ENCODE assay signal across 22 mouse cellular contexts in the genomic region with DNA sequence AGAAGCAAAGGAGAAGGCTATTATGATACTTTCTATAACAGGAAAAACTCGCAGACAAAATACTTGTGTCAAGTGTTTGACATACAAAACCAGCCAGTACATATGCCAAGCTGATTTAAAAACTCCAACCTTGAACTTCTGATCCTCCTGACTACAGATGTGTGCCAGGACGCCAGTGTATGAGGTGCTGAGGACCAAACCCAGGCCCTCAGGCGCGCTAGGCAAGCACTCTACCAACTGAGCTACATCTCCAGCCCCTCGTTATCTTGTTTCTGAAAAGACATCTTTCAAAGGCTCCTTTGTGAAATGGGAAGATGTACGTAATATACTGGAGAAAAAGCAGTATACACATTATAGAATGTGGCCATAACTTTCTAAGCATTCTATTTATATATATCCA. TPM values are rescaled to one million over a fixed set of nuclear protein-coding genes. Genes with fewer than 3 reads are reported as not detected.
A peak's percentile ranks its signal among the peaks of the same experiment; 100 is the strongest.
DNase-seq lines count a peak whose midpoint lies in the region; ATAC-seq lines count a peak whose summit lies in the region.
"Had no signal": no experiment of that assay in that cellular context is flagged by ENCODE, and none has a peak within 500 bp of the region (broad histone marks: within the 10 kb centered on the region; RNA-seq: fewer than 3 reads in every experiment).

No protein-coding gene starts in this region.

- no peaks in the 10 kb centered on the region for H3K36me3 ChIP-seq in embryonic facial prominence, embryonic 12.5 days
- no peaks in the 10 kb centered on the region for H3K36me3 ChIP-seq in embryonic facial prominence, embryonic 10.5 days (replicated peaks)
- H3K36me3 ChIP-seq in lung, embryonic 16.5 days (ENCODE audit: control insufficient read depth, insufficient read depth, low read length): no peaks in the 10 kb centered on the region
- H3K36me3 ChIP-seq in embryonic facial prominence, embryonic 13.5 days: no peaks in the 10 kb centered on the region
- H3K36me3 ChIP-seq in limb, embryonic 10.5 days: no peaks in the 10 kb centered on the region
- H3K36me3 ChIP-seq: forebrain, embryonic 12.5 days; forebrain, embryonic 15.5 days; heart, embryonic 12.5 days; heart, embryonic 15.5 days; hindbrain, embryonic 10.5 days; hindbrain, embryonic 13.5 days had no signal

- peaks cover 6% of the 10 kb centered on the region; the same call in 1 of the 2 replicates for H3K4me1 ChIP-seq in embryonic facial prominence, embryonic 12.5 days
- peaks cover 25% of the 10 kb centered on the region for H3K4me1 ChIP-seq in embryonic facial prominence, embryonic 10.5 days
- peaks cover 9% of the 10 kb centered on the region for H3K4me1 ChIP-seq in lung, embryonic 16.5 days (replicated peaks; ENCODE audit: control insufficient read depth, insufficient read depth, low read length)
- peaks cover 46% of the 10 kb centered on the region for H3K4me1 ChIP-seq in embryonic facial prominence, embryonic 13.5 days
- H3K4me1 ChIP-seq in limb, embryonic 10.5 days: peaks cover 36% of the 10 kb centered on the region

- no peak for ATAC-seq in embryonic facial prominence, embryonic 12.5 days (ENCODE audit: insufficient number of reproducible peaks, insufficient read depth, low FRiP score, low TSS enrichment)
- peak; percentile 61; the same call in 1 of the 2 replicates for ATAC-seq in lung, embryonic 16.5 days (ENCODE audit: low read depth)
- ATAC-seq in embryonic facial prominence, embryonic 13.5 days (ENCODE audit: insufficient number of reproducible peaks, insufficient read depth, low FRiP score, low TSS enrichment, low read depth): no peak
- no peak for ATAC-seq in erythroblast, adult 5-6 weeks (replicated peaks; ENCODE audit: low FRiP score, poor library complexity, severe bottlenecking)
- ATAC-seq: activated CD4-positive, CD25-positive, alpha-beta regulatory T cell, adult 4 months; forebrain, embryonic 15.5 days; hindbrain, embryonic 16.5 days had no signal

- WGBS in embryonic facial prominence, embryonic 12.5 days: 87% methylated on average over 6 of the region's 6 CpGs
- 91% methylated on average over 6 of the region's 6 CpGs for WGBS in embryonic facial prominence, embryonic 10.5 days
- 47% methylated on average over 6 of the region's 6 CpGs for WGBS in lung, embryonic 16.5 days
- WGBS in embryonic facial prominence, embryonic 13.5 days: 69% methylated on average over 6 of the region's 6 CpGs
- WGBS in limb, embryonic 10.5 days: 89% methylated on average over 6 of the region's 6 CpGs

- no peak for DNase-seq in embryonic facial prominence, embryonic 10.5 days (ENCODE audit: low spot score)
- no peak for DNase-seq in lung, postnatal 14 days
- no peak for DNase-seq in limb, embryonic 10.5 days (ENCODE audit: low spot score)
- DNase-seq: adrenal gland, adult 8-10 months; adrenal gland, postnatal 25 days; cerebellum, adult 11-12 months; cerebellum, adult 8-10 months; cerebellum, postnatal 10 days; cerebellum, postnatal 36 days had no signal

- no peak overlapping the region for H3K4me2 ChIP-seq in embryonic facial prominence, embryonic 12.5 days (replicated peaks)
- H3K4me2 ChIP-seq in lung, embryonic 16.5 days (ENCODE audit: low read depth, low read length): no peak overlapping the region
- no peak overlapping the region for H3K4me2 ChIP-seq in embryonic facial prominence, embryonic 13.5 days
- H3K4me2 ChIP-seq: forebrain, embryonic 12.5 days; forebrain, embryonic 15.5 days; heart, embryonic 12.5 days; hindbrain, embryonic 13.5 days had no signal

- H3K4me3 ChIP-seq in embryonic facial prominence, embryonic 12.5 days: no peak overlapping the region
- H3K4me3 ChIP-seq in embryonic facial prominence, embryonic 10.5 days: no peak overlapping the region
- H3K4me3 ChIP-seq in lung, embryonic 16.5 days (ENCODE audit: low read length): no peak overlapping the region
- H3K4me3 ChIP-seq in embryonic facial prominence, embryonic 13.5 days: no peak overlapping the region
- H3K4me3 ChIP-seq in limb, embryonic 10.5 days: no peak overlapping the region
- H3K4me3 ChIP-seq: erythroblast, embryonic 14.5 days; forebrain, embryonic 12.5 days; forebrain, embryonic 15.5 days; heart, embryonic 12.5 days; heart, embryonic 15.5 days; hindbrain, embryonic 10.5 days; hindbrain, embryonic 13.5 days had no signal

- H3K27ac ChIP-seq in embryonic facial prominence, embryonic 12.5 days: peak overlapping the region; percentile 41; the same call in 1 of the 2 replicates
- H3K27ac ChIP-seq in embryonic facial prominence, embryonic 10.5 days (replicated peaks): no peak overlapping the region
- no peak overlapping the region for H3K27ac ChIP-seq in lung, embryonic 16.5 days (ENCODE audit: low read length)
- H3K27ac ChIP-seq in embryonic facial prominence, embryonic 13.5 days: peak overlapping the region; percentile 55; the same call in 1 of the 2 replicates
- H3K27ac ChIP-seq in limb, embryonic 10.5 days: peak overlapping the region; percentile 84; the same call in 1 of the 2 replicates
- H3K27ac ChIP-seq: forebrain, embryonic 12.5 days; forebrain, embryonic 15.5 days; heart, embryonic 15.5 days; hindbrain, embryonic 13.5 days had no signal

- H3K27me3 ChIP-seq in embryonic facial prominence, embryonic 12.5 days: no peaks in the 10 kb centered on the region
- no peaks in the 10 kb centered on the region for H3K27me3 ChIP-seq in embryonic facial prominence, embryonic 10.5 days (replicated peaks; ENCODE audit: low read depth, poor library complexity, severe bottlenecking)
- H3K27me3 ChIP-seq in lung, embryonic 16.5 days (ENCODE audit: control insufficient read depth, insufficient read depth, low read depth, low read length): no peaks in the 10 kb centered on the region
- no peaks in the 10 kb centered on the region for H3K27me3 ChIP-seq in embryonic facial prominence, embryonic 13.5 days
- no peaks in the 10 kb centered on the region for H3K27me3 ChIP-seq in limb, embryonic 10.5 days (ENCODE audit: low read depth, poor library complexity, severe bottlenecking)
- H3K27me3 ChIP-seq: forebrain, embryonic 12.5 days; forebrain, embryonic 15.5 days; heart, embryonic 12.5 days; heart, embryonic 15.5 days; hindbrain, embryonic 13.5 days had no signal

- H3K9me3 ChIP-seq in embryonic facial prominence, embryonic 12.5 days: peaks cover 5% of the 10 kb centered on the region; the same call in 1 of the 2 replicates
- H3K9me3 ChIP-seq in embryonic facial prominence, embryonic 10.5 days: no peaks in the 10 kb centered on the region
- peaks cover 1% of the 10 kb centered on the region; the same call in 1 of the 2 replicates for H3K9me3 ChIP-seq in lung, embryonic 16.5 days (ENCODE audit: control insufficient read depth, low read length)
- no peaks in the 10 kb centered on the region for H3K9me3 ChIP-seq in embryonic facial prominence, embryonic 13.5 days
- H3K9me3 ChIP-seq in limb, embryonic 10.5 days (replicated peaks): no peaks in the 10 kb centered on the region
- H3K9me3 ChIP-seq: forebrain, embryonic 12.5 days; forebrain, embryonic 15.5 days; heart, embryonic 15.5 days; hindbrain, embryonic 13.5 days had no signal

- H3K9ac ChIP-seq in embryonic facial prominence, embryonic 12.5 days: no peak overlapping the region
- no peak overlapping the region for H3K9ac ChIP-seq in lung, embryonic 16.5 days (ENCODE audit: low read length)
- no peak overlapping the region for H3K9ac ChIP-seq in embryonic facial prominence, embryonic 13.5 days
- H3K9ac ChIP-seq: forebrain, embryonic 12.5 days; forebrain, embryonic 15.5 days; heart, embryonic 12.5 days; heart, embryonic 15.5 days; hindbrain, embryonic 13.5 days had no signal

RNA-seq across cellular contexts. Expression of a gene that starts 59.7 kb away (rescaled TPM):
- polyA plus RNA-seq in embryonic facial prominence, embryonic 12.5 days (2016; fragmentation: Nextera tagmentation; extraction: Ambion mirVana): 13.7 and 15.8 TPM in 2 replicates
- polyA plus RNA-seq in embryonic facial prominence, embryonic 10.5 days (2016; fragmentation: Nextera tagmentation; extraction: Ambion mirVana): 2.6 and 3.6 TPM in 2 replicates
- polyA plus RNA-seq in lung, embryonic 16.5 days (2015; fragmentation: Nextera tagmentation; extraction: Ambion mirVana): 33.2 and 43.2 TPM in 2 replicates
- 17.9 and 21.8 TPM in 2 replicates for polyA plus RNA-seq in embryonic facial prominence, embryonic 13.5 days (2015; fragmentation: Nextera tagmentation; extraction: Ambion mirVana)
- polyA plus RNA-seq in limb, embryonic 10.5 days (2016; fragmentation: Nextera tagmentation; extraction: Ambion mirVana): 5.7 and 16.0 TPM in 2 replicates
- not detected in 2 replicates for total RNA-seq in erythroblast, adult 5-6 weeks (2015; ENCODE audit: low replicate concordance)
- 0.14 and 0.17 TPM in 2 replicates for total RNA-seq in erythroblast, adult 5-6 weeks (2017; ENCODE audit: low replicate concordance)

Comparison
In these comparisons a context has a peak if more than half of its experiments do, and no peak if none do; other contexts are left out.
1. H3K27ac ChIP-seq: peak in embryonic facial prominence, embryonic 12.5 days (single experiment), embryonic facial prominence, embryonic 13.5 days (single experiment) and limb, embryonic 10.5 days (single experiment); none in embryonic facial prominence, embryonic 10.5 days (single experiment) and lung, embryonic 16.5 days (single experiment).